Mouse (Mus musculus) thymus, adult 2 months (tissue): ENCODE data around the gene Appl1. TPM values are rescaled to one million over a fixed set of nuclear protein-coding genes. Genes with fewer than 3 reads are reported as not detected.

Experiments
- DNase-seq: peaks from one replicate; pipeline ENCODE4 v3.0.0; 2021
- H3K27ac ChIP-seq: fragments of 200-500 bp; 2 replicates; pipeline ENCODE4 v1.5.1; 2012; ENCODE audit warnings: low read length, control low read depth; ENCODE audit not compliant: control insufficient read depth, insufficient read depth
- H3K27me3 ChIP-seq: fragments of 200-500 bp; 2 replicates; pipeline ENCODE4 v1.6.1; 2012; ENCODE audit warnings: mild to moderate bottlenecking, low read length, moderate library complexity, mixed read lengths; ENCODE audit not compliant: control insufficient read depth, insufficient read depth
- H3K36me3 ChIP-seq: fragments of 200-500 bp; 2 replicates; pipeline ENCODE4 v1.6.1; 2012; ENCODE audit warnings: mild to moderate bottlenecking, low read length, moderate library complexity; ENCODE audit not compliant: control insufficient read depth, insufficient read depth
- H3K4me1 ChIP-seq: fragments of 200-500 bp; replicated peaks from 2 replicates; pipeline ENCODE4 v1.6.1; 2012; ENCODE audit warnings: low read length; ENCODE audit not compliant: control insufficient read depth, insufficient read depth
- H3K4me3 ChIP-seq: fragments of 200-500 bp; 2 replicates; pipeline ENCODE4 v1.5.1; 2012; ENCODE audit warnings: mild to moderate bottlenecking, low read length, control low read depth, moderate library complexity; ENCODE audit not compliant: control insufficient read depth, insufficient read depth
- CTCF ChIP-seq: fragments of 200-500 bp; IDR thresholded peaks from 2 replicates; pipeline ENCODE4 v1.5.1; 2012; ENCODE audit warnings: mild to moderate bottlenecking, control low read depth, low read length, moderate library complexity, borderline replicate concordance; ENCODE audit not compliant: control insufficient read depth, poor library complexity, insufficient read depth; ENCODE audit errors: extremely low read depth
- POLR2A ChIP-seq: fragments of 200-500 bp; IDR thresholded peaks from 2 replicates; pipeline ENCODE4 v1.6.1; 2012; ENCODE audit warnings: mild to moderate bottlenecking, low read length, control low read depth, moderate library complexity; ENCODE audit not compliant: control insufficient read depth, poor library complexity, insufficient read depth; ENCODE audit errors: extremely low read depth
- WGBS: fragments of 180-500 bp; shearing (Covaris S2); methylation state at CpG from one replicate; pipeline ENCODE4 v1.1.7; 2018; 5-methylcytosine and 5-hydroxymethylcytosine counted together
- polyA plus RNA-seq: library from polyadenylated mRNA; depleted of rRNA; stranded (reverse); fragments of >200 nt; gene quantifications from 2 replicates; pipeline ENCODE4 v1.2.3, GENCODE M21; 2012; rRNA removed

Gene Appl1
- polyA plus RNA-seq, 1 experiment = 10.7 TPM

DNA sequence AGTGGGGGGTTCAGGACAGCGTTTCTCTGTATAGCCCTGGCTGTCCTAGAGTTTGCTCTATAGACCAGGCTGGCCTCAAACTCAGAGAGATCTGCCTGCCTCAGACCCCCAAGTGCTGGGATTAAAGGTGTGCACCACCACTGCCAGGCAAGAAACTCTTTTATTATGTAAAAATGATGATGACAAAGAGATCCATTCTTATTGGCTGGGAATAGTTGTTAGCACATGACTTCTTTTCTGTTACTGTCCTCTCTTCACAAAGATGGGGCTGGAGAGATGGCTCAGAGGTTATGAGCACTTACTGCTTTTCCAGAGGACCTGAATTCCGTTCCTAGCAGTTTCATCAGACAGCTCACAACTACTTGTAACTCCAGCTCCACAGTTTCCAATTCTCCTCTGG is 91.1 kb downstream of the Appl1 start:
- TF ChIP-seq CTCF (no peak), POLR2A (no peak)
- H3K36me3 ChIP-seq = no peaks in the 10 kb centered on the region
- 60% methylated on average over 2 of the region's 2 CpGs for WGBS
- H3K27ac ChIP-seq = no peak overlapping the region
- no peak for DNase-seq
- peaks cover 8% of the 10 kb centered on the region for H3K4me1 ChIP-seq
- no peak overlapping the region for H3K4me3 ChIP-seq
- no peaks in the 10 kb centered on the region for H3K27me3 ChIP-seq

DNA sequence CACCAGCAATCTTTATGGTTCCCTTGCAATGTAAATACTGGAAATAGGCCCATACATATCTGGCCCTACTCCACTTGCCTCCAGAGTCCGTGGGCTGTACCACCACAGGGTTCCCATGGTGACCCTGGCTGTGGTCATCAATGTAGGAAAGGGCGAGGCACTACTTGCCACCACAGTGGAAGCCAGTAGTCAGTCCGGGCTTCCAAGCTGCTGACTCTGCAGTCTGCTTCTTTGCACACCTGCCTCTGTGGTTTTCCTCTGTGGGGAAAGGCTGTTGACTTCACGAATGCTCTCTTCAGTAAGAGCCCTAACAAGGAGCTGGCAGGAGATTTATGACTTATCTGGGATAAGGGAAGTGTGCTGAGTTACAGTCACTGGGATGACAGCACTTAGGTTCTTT is 92.3 kb downstream of the Appl1 start:
- TF ChIP-seq CTCF = no peak
- no peak for TF ChIP-seq POLR2A

More for the DNA sequence above, 92.3 kb downstream of the Appl1 start:
- Histone ChIP-seq H3K4me3 (no peak overlapping the region), H3K4me1 (peaks cover 8% of the 10 kb centered on the region), H3K27ac (no peak overlapping the region), H3K36me3 (no peaks in the 10 kb centered on the region), H3K27me3 (no peaks in the 10 kb centered on the region)
- 1% methylated on average over 4 of the region's 4 CpGs for WGBS
- peak; percentile 54 for DNase-seq

Other genes with a start within 250 kb of the Appl1 start
- gene Asb14, start 76.7 kb downstream of the Appl1 start, polyA plus RNA-seq = 0.14 and 3.4 TPM in 2 replicates
- not detected in 2 replicates for gene Hesx1, start 23.2 kb upstream of the Appl1 start, polyA plus RNA-seq
- 0.29 and 0.63 TPM in 2 replicates for gene Il17rd, start 67.7 kb upstream of the Appl1 start, polyA plus RNA-seq
- gene Arhgef3, start 143.7 kb upstream of the Appl1 start, polyA plus RNA-seq = 16.8 and 17.0 TPM in 2 replicates